Mouse (Mus musculus): ENCODE data around the gene Snx1. TPM values are rescaled to one million over a fixed set of nuclear protein-coding genes. Genes with fewer than 3 reads are reported as not detected.

Snx1 gene
- total RNA-seq, 2 experiments from 2014 or later: 23.8 to 24.0 TPM

GRCm38 (mm10) chr9:66101577-66101976 lies 24.8 kb downstream of the Snx1 start:
- no peak for DNase-seq
- intact Hi-C loops (cut with DNase I; ENCODE audit: low total_unique reads): no loop called here

DNA sequence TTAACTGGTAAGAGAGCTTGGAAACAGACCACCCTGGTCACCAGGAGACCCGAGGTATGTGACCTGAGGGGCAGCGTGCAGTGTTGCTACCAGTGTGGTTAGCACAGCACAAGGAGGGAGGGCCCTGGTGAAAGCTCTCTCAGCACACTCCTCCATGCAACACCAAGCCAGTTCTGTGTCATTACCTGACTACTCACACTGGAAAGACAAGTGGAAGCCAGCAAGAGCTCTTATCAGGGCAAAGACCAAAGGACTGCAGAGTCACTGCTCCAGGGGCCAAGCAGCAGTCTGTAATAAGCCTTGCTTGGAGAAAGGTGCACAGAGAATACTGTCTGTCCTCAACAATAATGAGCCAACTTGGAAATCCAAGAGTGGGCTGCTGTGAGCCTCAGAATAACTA lies 33.7 kb downstream of the Snx1 start:
- no peak for DNase-seq
- intact Hi-C loops (cut with DNase I; ENCODE audit: low total_unique reads): no loop called here

DNA sequence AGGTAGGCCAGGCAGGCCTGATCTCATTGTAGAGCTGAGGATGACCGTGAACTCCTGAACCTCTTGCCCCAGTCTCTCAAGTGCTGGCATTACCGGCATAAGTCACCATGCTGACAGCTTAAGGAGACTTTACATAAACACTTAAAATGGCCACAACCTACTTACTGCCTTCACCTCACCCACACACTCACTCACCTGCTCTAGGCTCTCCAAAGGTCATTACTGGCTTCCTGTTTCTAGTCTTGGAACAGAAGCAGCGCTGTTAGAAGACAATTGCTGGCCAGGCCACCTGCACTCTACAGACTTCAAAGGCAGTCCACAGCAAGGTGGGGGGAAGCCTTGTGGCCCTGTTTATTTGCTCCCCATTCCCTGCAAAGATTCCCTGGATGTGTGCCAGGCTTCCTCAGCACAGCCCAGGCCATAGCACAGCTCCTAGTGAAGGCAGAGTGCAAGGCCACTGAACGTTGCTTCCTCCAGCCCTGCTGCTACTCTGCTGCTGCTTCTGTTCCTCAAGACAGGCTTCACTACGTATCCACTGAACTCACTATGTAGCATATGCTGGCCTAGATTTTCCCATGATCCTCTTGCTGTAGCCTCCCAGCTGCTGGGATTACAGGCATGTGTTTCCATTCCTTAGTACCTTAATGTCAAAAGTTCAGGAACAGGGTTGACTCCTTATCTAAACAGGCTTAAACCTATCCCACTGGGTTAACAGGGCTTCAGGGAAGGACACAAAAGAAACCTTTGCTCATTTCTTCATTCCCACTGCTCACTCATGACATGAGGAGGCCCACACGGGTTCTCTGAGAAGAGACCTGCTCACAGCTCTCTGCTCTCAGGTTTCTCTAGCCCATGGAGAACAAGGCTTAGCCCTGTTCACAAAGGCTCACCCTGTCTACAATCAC lies 34.8 kb downstream of the Snx1 start:
- no peak for DNase-seq
- intact Hi-C loops (cut with DNase I; ENCODE audit: low total_unique reads): no loop called here

DNA sequence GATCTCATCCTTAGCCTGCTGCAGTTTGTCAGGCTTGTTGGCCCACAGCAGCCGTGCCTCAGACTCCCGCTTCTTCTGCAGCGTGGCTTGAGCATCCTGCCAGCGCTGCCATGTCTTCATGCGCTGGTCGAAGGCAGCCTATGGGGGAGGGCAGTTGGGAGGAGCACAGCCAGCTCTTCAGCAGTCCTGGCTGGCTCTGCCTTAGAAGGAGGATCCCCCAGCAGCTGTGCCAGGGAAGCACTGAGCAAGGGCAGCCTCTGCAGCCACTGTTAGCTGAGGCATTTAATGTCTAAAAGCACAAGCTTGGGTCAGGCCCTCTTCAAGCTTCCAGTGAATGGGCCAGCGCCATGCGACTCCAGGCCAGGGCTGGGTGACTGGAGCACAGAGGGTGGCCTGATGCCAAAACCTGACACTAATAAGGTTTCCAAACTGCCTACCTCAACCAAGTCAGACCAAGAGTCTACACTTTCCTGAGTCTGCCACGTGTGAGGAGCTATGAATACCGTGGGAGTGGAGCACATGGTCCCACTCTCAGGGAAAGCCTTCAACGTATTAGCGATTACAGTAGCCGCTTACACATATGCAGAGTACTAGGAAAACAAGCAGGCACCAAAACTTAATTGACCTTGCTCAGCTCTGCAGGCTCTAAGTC lies 35.7 kb downstream of the Snx1 start:
- no peak for DNase-seq
- intact Hi-C loops (cut with DNase I; ENCODE audit: low total_unique reads): no loop called here

GRCm38 (mm10) chr9:66088411-66088810 lies 38.0 kb downstream of the Snx1 start:
- intact Hi-C loops (cut with DNase I; ENCODE audit: low total_unique reads): no loop called here
- peak; percentile 64 for DNase-seq

GRCm38 (mm10) chr9:66087062-66087461 lies 39.3 kb downstream of the Snx1 start:
- no peak for DNase-seq
- intact Hi-C loops (cut with DNase I; ENCODE audit: low total_unique reads): no loop called here

DNA sequence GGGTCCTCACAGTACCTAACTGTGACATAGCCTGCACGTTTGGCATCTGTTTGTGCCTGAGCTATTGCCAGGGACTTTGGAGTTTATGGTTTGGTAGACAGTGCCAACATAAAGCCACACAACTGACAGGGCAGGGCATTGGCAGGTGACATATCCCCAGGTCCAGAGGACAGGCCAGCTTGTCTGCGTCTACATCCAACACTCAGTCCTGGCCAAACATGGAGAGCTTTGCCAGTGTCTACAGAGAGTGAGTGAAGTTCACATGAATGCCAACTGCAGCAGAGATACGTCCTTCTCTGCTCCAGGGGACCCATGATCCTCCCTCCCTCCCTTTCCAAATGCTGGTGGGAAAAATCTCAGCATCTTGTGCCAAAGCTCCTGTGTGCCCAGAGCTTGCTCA lies 42.2 kb downstream of the Snx1 start:
- intact Hi-C loops (cut with DNase I; ENCODE audit: low total_unique reads): no loop called here
- DNase-seq: no peak

- intact Hi-C loops (cut with DNase I; ENCODE audit: low total_unique reads): no loop called here
- no peak for DNase-seq
These were observed 44.4 kb downstream of the Snx1 start for GRCm38 (mm10) chr9:66081999-66082398.

- DNase-seq: no peak
- intact Hi-C loops (cut with DNase I; ENCODE audit: low total_unique reads): no loop called here
These were observed 45.5 kb downstream of the Snx1 start for GRCm38 (mm10) chr9:66080804-66081459.

GRCm38 (mm10) chr9:66078493-66078892 lies 47.9 kb downstream of the Snx1 start:
- DNase-seq: no peak
- intact Hi-C loops (cut with DNase I; ENCODE audit: low total_unique reads): no loop called here

GRCm38 (mm10) chr9:66078072-66078471 lies 48.3 kb downstream of the Snx1 start:
- no peak for DNase-seq
- intact Hi-C loops (cut with DNase I; ENCODE audit: low total_unique reads): no loop called here

GRCm38 (mm10) chr9:66072754-66073153 lies 53.6 kb downstream of the Snx1 start:
- intact Hi-C loops (cut with DNase I; ENCODE audit: low total_unique reads): no loop called here
- no peak for DNase-seq

- intact Hi-C loops (cut with DNase I; ENCODE audit: low total_unique reads): no loop called here
- DNase-seq: no peak
These were observed 56.2 kb downstream of the Snx1 start for GRCm38 (mm10) chr9:66070151-66070550.

GRCm38 (mm10) chr9:66069583-66069982 lies 56.8 kb downstream of the Snx1 start, which contains the start of gene Snx22:
Gene Snx22, minus strand, starts transcription at chr9:66069719.
- peak; percentile 86 for DNase-seq
- intact Hi-C loops (cut with DNase I; ENCODE audit: low total_unique reads): no loop called here

GRCm38 (mm10) chr9:66068971-66069391 lies 57.4 kb downstream of the Snx1 start:
- intact Hi-C loops (cut with DNase I; ENCODE audit: low total_unique reads): no loop called here
- no peak for DNase-seq

DNA sequence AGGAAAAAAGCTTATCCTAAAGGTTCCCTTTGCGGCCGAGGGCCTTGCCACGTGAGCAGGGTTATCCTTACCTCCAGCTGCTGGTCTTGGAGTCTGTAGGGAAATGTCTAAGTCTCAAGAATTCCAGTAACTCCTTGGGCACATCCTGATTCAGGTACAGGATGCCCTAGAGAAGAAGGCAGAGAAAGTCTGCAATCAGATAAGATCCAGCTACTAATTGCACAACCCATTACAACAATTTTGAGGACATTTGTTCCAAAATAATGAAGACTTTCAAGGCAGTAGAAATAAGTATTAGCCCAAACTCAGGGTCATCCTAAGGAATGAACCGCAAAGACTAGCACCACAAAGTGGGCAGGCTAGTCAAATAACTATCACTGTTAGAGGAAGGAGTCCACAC lies 58.3 kb downstream of the Snx1 start:
- DNase-seq: no peak
- intact Hi-C loops (cut with DNase I; ENCODE audit: low total_unique reads): no loop called here

- intact Hi-C loops (cut with DNase I; ENCODE audit: low total_unique reads): no loop called here
- DNase-seq: peak; percentile 56
These were observed 58.8 kb downstream of the Snx1 start for GRCm38 (mm10) chr9:66067542-66067941.

DNA sequence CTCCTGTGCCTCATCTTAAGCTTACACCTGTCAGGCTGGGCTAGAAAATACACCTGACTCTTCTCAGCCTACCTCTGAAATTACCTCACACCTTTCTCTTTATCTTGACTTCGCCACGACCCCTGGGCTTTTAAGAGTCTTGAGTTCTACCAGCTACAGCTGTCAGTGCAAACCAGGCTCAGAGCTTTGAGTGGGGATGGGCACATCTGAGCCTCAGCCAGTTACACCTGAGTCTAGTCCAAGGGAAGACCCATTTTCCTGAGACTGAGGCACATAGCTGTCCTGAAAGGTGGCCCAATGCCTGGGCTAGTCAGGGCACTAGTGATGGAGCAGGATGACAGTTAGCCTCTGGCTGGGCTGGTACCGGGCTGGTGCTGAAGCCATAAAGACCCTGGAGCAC lies 59.6 kb downstream of the Snx1 start:
- intact Hi-C loops (cut with DNase I; ENCODE audit: low total_unique reads): no loop called here
- no peak for DNase-seq

DNA sequence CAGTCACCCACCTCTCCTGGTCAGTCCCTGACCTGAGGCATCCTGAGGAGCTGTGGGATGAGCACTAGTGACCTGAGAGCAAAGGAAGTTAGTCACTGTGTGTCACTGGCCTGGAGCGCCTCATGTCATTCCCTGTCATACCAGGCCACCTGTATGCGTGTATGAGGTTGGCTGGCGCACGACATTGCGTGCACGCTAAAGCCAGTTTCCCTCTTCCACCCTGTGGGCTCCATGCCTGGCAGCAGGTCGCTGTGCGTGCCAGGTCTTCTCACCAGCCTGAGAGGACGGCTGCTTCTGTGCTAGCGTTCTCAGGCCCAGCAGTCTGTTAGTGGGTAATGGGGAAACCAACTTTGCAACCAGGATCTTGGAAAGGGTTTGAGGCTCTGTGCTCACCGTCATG lies 62.1 kb downstream of the Snx1 start:
- intact Hi-C loops (cut with DNase I; ENCODE audit: low total_unique reads): no loop called here
- no peak for DNase-seq

DNA sequence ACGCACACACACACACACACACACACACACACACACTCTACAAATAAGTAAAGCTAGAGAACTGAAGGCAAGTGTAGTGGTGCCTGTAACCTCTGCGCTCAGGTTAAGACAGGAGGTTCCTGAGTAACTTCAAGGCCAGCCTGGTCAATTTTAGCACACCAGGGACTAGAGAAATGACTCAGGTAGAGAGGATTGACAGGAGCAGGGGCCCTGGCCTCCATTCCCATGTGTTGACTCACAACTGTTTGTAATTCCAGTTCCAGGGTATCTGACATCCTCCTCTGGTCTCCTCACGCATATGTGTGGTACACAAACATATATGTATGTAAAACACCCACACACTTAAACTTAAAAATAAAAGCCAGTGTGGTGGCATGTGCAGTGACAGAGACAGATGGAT lies 62.9 kb downstream of the Snx1 start:
- DNase-seq: no peak
- intact Hi-C loops (cut with DNase I; ENCODE audit: low total_unique reads): no loop called here

Data from gastrocnemius, postnatal 14 days (tissue).